Mouse (Mus musculus): Measurements from ENCODE around the gene Clrn3. TPM values are rescaled to one million over a fixed set of nuclear protein-coding genes. Genes with fewer than 3 reads are reported as not detected.
"Not testable (repeated sequence)": the region's sequence is repeated elsewhere in the genome, so short reads cannot be mapped to it uniquely, and the experiment has no call there.

Gene Clrn3
- total RNA-seq (2021), result not detected
- long read RNA-seq, experiment 1, result 0 reads
- long read RNA-seq, experiment 2, result 0 reads

DNA sequence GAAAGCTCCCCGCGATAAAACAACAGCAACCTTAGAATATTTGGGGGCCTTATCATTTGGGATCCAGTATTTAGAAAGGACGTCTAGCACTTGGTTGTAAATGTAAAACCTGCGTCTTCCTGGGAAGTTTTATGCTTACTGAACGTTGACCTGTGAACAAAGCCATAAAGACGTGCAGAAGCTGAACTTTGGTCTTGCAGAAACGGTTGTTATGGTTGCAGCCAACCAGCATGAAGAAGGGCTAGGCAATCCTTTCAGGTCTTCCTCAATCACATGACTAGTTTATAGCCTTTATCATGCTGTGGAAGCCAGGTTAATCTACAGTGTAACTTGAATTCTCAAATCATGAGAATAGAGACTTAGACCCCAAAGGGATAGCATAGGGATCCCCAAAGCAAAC, at the start of gene Clrn3:
Clrn3 (minus strand) TSS at position 140 of the 400 bp plus-strand sequence.
- DNase-seq (ENCODE audit: low spot score in 2 of 2), result no peak

DNA sequence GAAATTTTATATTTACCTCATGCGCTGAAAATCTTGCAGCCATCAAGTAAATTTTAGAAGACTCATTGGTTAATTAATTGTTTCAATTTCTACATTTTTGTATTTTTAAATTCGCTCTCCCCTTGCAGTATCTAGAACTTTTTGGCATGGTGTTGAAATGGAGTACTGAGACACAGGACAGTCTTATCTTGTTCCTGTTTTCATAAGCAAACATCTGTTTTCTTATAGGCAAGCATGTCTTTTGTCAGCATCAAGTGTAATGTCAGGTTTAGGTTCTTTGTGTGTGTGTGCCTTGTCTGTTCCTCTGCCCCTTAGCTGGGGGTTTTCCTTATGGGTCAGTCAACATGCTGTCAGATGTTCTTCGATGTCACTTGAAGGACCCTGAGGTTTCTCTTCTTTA, 47.9 kb upstream of the Clrn3 start:
- DNase-seq (ENCODE audit: low spot score in 2 of 2), result no peak

- not testable (repeated sequence) for DNase-seq (ENCODE audit: low spot score in 2 of 2)
Measured at GRCm38 (mm10) chr7:135575319-135576069, 47.0 kb upstream of the Clrn3 start.

GRCm38 (mm10) chr7:135571951-135572559, 43.6 kb upstream of the Clrn3 start:
- no peak for DNase-seq (ENCODE audit: low spot score in 2 of 2)

- DNase-seq (ENCODE audit: low spot score in 2 of 2), result no peak
Measured at GRCm38 (mm10) chr7:135571392-135571791, 42.9 kb upstream of the Clrn3 start.

GRCm38 (mm10) chr7:135568550-135568949, 40.1 kb upstream of the Clrn3 start:
- no peak for DNase-seq (ENCODE audit: low spot score in 2 of 2)

GRCm38 (mm10) chr7:135567582-135567981, 39.1 kb upstream of the Clrn3 start:
- DNase-seq (ENCODE audit: low spot score in 2 of 2), result no peak

- peak; percentile 45 to 79 for DNase-seq (ENCODE audit: low spot score in 2 of 2)
Measured at GRCm38 (mm10) chr7:135566013-135566412, 37.6 kb upstream of the Clrn3 start.

GRCm38 (mm10) chr7:135564022-135564421, 35.6 kb upstream of the Clrn3 start:
- no peak for DNase-seq (ENCODE audit: low spot score in 2 of 2)

DNA sequence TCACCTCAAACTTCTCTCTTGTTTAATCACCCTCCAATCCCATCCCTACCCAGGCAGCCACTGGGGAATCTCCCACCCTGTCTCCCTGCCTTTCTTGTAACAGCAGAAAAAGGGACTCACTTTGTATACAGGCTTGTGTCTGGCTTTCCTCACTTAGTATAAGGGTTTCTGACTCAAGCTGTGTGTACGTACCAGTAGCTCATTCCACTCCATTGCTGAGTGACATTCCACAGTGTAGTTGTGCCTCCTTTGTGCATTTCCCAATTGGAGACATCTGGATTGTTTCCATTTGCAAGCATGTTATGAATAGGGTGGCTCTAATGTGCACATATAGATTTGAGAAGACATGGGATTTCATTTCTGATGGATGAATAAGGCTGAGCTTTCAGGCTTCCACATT, 31.8 kb upstream of the Clrn3 start:
- no peak for DNase-seq (ENCODE audit: low spot score in 2 of 2)

DNA sequence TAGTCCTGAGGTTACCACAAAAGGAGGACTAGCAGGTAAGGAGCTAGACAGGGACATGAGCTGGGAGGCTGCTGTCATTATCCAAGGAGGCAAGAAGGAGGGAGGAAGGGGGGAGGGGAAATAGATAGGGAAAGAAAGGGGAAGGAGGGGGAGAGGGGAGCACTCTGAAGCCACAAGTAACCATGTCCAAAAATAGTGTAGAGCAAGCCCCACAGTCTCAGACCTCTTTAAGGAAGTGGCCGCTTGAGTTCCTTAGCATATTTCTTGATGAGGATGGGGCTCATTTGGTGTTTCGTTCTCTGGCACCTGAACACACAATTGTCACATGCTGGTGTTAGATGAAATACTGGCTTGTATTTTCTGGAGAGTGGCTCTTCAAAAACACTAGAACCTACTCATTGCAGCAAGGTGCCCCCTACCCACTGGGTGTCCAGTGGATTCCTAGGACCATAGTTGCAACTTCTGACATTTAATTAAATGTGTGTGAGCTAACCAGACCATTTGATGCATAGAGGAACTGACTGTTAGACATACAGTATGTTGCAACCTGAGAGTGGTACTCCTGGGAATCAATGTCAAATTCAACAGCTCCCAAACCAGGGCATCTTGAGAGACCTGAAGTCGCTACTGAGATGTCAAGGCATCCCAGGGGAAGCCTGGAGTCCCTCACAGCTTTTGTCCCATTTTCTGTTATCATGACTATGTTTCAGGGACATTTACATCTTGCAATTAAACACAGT, 28.4 kb upstream of the Clrn3 start:
- DNase-seq (ENCODE audit: low spot score in 2 of 2), result no peak

DNA sequence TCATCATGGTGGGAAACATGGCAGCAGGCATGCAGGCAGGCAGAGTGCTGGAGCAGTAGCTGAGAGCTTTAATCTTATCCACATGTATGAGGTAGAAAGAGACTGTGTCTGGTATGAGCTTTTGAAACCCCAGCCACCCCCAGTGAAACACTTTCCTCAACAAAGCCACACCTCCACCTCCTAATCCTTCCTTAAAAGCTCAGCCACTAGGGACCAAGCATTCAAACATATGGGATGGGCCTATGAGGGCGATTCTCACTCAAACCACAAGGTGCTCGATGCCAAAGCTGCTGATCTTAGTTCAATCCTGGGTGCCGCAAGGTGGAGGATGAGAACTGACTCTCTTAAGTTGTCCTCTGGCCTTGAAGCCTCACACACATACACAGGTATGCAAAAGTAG, 25.1 kb upstream of the Clrn3 start:
- no peak for DNase-seq (ENCODE audit: low spot score in 2 of 2)

GRCm38 (mm10) chr7:135551547-135551946, 23.1 kb upstream of the Clrn3 start:
- no peak for DNase-seq (ENCODE audit: low spot score in 2 of 2)

GRCm38 (mm10) chr7:135548434-135548833, 20.0 kb upstream of the Clrn3 start:
- DNase-seq (ENCODE audit: low spot score in 2 of 2), result no peak

GRCm38 (mm10) chr7:135546530-135546929, 18.1 kb upstream of the Clrn3 start:
- no peak for DNase-seq (ENCODE audit: low spot score in 2 of 2)

DNA sequence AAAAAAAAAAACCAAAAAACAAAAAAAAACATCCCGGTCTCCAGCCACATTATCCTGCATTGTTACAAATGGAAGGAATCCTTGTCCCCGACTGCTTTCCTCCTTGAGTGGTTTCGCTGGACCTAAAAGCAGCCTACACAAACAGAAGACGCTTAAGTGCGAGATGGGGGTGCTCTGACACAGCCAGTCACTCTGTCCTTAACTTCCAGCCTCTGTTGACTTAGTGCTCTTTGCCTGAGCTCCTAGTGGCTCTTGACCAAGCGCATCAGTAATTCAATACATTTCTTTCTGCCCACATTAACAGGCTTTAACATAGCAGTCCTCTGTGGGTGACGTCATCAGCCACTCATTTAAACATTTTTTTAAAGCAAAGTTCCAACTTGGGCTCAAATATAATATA, 17.5 kb upstream of the Clrn3 start:
- no peak for DNase-seq (ENCODE audit: low spot score in 2 of 2)

GRCm38 (mm10) chr7:135544321-135544720, 15.9 kb upstream of the Clrn3 start:
- DNase-seq (ENCODE audit: low spot score in 2 of 2), result no peak

DNA sequence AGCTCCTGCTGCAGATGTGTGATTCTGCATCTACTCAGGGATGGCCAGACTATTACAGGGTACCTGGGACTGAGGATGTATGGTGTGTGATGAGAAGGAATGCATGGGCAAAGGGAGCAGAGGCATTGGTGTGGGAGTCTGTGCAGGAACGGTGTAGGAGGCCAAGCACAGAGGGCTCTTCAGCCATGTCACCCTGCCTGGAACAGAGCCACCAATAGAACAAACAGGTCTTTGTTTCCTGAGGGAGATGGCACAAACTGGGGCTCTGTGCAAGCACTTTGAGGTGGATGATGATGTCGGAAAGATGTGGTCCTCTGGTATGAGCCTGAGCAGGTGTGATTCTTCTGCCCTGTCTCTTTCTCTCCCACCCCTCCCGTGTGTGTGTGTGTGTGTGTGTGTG, 14.6 kb upstream of the Clrn3 start:
- DNase-seq (ENCODE audit: low spot score in 2 of 2), result no peak

DNA sequence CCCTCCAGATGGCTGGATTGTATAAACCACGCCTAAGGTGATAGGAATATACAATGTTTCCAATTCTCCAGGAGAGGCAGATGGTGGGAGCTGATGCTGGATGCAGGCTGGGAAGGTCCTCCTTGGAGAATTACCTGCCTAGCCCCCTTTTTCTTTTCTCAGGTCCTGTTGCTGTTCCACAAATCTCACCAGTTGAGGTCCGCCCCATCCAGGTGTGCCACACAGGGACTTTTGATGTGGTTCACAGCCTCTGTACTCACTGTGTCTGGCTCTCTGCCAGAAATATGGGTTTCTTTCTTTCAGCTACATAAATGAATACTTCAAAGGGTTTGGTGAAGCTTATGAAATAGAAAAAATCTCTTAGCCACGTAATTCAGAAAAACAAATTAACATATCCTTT, 13.8 kb upstream of the Clrn3 start:
- no peak for DNase-seq (ENCODE audit: low spot score in 2 of 2)

DNA sequence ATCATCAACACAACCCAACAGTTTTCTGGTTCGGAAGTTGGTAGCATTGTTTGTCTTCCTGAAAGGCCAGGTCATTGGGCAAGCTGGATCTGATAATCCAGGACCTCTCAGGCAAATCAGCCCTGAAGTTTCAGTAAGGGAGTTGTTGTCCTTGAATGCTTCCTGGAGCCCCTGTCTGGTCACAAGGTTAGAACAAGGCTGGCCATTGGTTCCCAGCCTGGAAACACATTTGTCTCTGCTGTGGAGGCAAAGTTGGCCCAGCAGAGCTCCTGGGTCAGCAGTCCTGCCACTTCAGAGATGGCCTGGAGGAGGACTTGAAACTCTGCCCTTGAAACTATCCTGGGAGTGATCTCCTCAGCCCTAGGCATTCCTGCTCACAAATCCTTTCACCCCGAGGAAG, 11.0 kb upstream of the Clrn3 start:
- DNase-seq (ENCODE audit: low spot score in 2 of 2), result no peak

DNA sequence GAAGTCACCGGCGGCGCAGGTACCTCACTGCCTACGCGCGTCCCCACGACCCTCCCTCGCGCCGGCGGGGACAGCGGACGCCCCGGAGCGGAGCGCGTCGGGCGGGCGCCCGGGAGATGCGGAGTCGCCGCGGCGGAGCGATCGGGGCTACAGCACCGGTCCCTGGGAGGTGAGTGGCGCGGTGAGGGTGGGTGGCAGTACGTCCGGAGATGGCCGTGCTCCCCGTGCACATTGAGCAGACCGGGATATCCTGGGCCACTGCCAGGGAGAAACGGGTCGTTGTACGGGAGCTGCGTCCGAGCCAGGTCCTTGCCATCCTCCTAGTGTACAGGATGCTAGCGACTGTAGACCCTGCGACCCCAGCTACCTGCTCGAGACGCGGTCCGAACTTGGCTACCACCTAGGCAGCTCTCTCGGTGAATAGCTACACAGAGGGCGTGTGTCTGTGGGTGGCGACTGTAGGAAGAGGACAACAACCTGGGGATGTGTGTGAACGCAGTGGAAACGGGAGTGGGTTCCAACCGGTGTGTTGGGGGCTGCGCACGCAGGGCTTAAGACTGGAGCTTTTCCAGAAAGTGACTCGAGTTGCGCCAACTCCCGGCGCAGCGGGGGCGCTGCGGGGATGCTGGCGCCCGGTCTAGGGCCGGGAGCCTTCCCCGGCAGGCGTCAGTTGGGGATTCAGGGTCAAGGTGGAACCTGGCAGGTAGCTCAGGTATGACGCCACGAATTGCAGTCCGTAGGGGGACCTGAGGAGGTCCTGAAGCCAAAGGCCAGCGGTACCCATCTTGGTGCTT, 9.7 kb upstream of the Clrn3 start:
- peak; percentile 44 to 53 for DNase-seq (ENCODE audit: low spot score in 2 of 2)
